Mouse (Mus musculus) lung, embryonic 14.5 days (tissue): Measurements from ENCODE around the gene Gh. TPM values are rescaled to one million over a fixed set of nuclear protein-coding genes. Genes with fewer than 3 reads are reported as not detected.

Source experiments
- ATAC-seq: fragments of 200-750 bp; cut with Nextera tagmentation; 2 replicates; pipeline ENCODE4 v1.8.0; 2017; ENCODE audit warnings: mild to moderate bottlenecking, moderate TSS enrichment, moderate library complexity; ENCODE audit not compliant: insufficient read depth
- DNase-seq: peaks from one replicate; pipeline ENCODE4 v3.0.0-alpha.2; 2015
- H3K27ac ChIP-seq: fragments of 300-500 bp; sonication (generic); 2 replicates; pipeline ENCODE4 v1.5.1; 2014; ENCODE audit warnings: low read depth, mild to moderate bottlenecking, moderate library complexity
- H3K27me3 ChIP-seq: fragments of 300-500 bp; sonication (generic); 2 replicates; pipeline ENCODE4 v1.6.1; 2014; ENCODE audit warnings: low read length, control low read depth; ENCODE audit not compliant: insufficient read depth
- H3K36me3 ChIP-seq: fragments of 300-500 bp; sonication (generic); 2 replicates; pipeline ENCODE4 v1.6.1; 2014; ENCODE audit warnings: control low read depth; ENCODE audit not compliant: insufficient read depth
- H3K4me1 ChIP-seq: fragments of 300-500 bp; sonication (generic); 2 replicates; pipeline ENCODE4 v1.6.1; 2014; ENCODE audit warnings: antibody characterized with exemption, control low read depth; ENCODE audit not compliant: insufficient read depth
- H3K4me2 ChIP-seq: fragments of 300-500 bp; sonication (generic); 2 replicates; pipeline ENCODE4 v1.6.1; 2014; ENCODE audit warnings: mild to moderate bottlenecking
- H3K4me3 ChIP-seq: fragments of 300-500 bp; sonication (generic); 2 replicates; pipeline ENCODE4 v1.5.1; 2014; ENCODE audit warnings: low read depth, low read length
- H3K9ac ChIP-seq: fragments of 300-500 bp; sonication (generic); 2 replicates; pipeline ENCODE4 v1.6.1; 2014
- H3K9me3 ChIP-seq: fragments of 300-500 bp; sonication (generic); 2 replicates; pipeline ENCODE4 v1.6.1; 2016; ENCODE audit warnings: low read depth, low read length, control low read depth
- CTCF ChIP-seq: IDR thresholded peaks from 2 replicates; pipeline ENCODE4 v1.5.1; 2016; ENCODE audit warnings: antibody characterized with exemption, low read depth
- WGBS: fragments of 180-500 bp; shearing (Covaris S2); extraction: QIAGEN DNeasy Blood & Tissue Kit; methylation state at CpG from one replicate; pipeline ENCODE4 v1.1.7; 2014; 5-methylcytosine and 5-hydroxymethylcytosine counted together
- polyA plus RNA-seq: library from polyadenylated mRNA; unstranded; fragments of >200 nt; fragmentation: Nextera tagmentation; extraction: Ambion mirVana; gene quantifications from 2 replicates; pipeline ENCODE4 v1.2.1, GENCODE M21; 2014

Gene Gh
- polyA plus RNA-seq, 1 experiment from 2014 or later = not detected

DNA sequence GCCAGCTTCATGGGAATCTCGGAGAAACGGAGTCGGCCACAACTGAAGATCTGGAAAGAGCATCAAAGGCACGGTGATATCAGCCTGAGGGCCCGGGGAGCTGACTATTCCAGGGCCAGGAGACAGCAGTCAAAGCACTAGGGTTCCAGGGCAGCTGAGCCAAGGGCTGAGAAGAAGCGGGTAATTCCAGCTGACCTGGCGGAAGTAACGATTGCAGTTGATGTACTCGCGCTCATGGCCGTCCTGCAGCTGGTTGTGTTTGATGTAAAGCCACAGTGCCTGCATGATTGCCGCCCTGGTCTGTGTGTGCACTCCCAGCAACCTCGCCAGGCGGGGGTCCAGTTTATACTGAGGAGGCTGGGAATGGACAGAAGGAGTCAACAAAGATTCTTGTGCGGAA is 36.7 kb downstream of the Gh start:
- TF ChIP-seq CTCF = no peak
- 87% methylated on average over 15 of the region's 15 CpGs for WGBS
- no peaks in the 10 kb centered on the region for H3K27me3 ChIP-seq
- H3K4me3 ChIP-seq = no peak overlapping the region
- peaks cover 79% of the 10 kb centered on the region for H3K36me3 ChIP-seq
- H3K4me2 ChIP-seq = no peak overlapping the region
- DNase-seq = no peak
- no peak for ATAC-seq
- peaks cover 14% of the 10 kb centered on the region for H3K4me1 ChIP-seq
- no peak overlapping the region for H3K27ac ChIP-seq
- no peak overlapping the region for H3K9ac ChIP-seq
- no peaks in the 10 kb centered on the region for H3K9me3 ChIP-seq

DNA sequence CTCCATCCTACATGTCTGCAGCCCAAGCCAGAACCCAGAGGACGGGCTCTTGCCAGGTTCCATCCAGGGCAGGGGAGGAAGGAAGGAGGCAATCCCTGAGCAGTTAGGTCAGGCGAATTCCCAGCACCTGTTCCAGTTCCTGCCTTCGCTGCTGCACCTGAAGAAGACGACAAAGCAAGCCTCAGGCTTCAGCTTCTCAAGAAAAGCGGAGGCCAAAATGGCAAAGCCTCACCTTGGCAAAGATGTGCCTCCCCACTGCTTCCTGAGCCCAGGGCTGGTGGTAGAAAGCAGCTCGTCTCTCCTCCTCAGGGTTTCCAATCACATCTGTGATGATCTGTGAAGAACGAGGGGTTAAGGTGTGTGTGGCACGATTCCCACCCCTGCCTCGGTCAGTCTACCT is 37.7 kb downstream of the Gh start:
- H3K4me1 ChIP-seq = peaks cover 9% of the 10 kb centered on the region
- 86% methylated on average over 9 of the region's 9 CpGs for WGBS
- DNase-seq = no peak
- H3K9ac ChIP-seq = no peak overlapping the region
- H3K4me3 ChIP-seq = no peak overlapping the region
- H3K27ac ChIP-seq = no peak overlapping the region
- H3K27me3 ChIP-seq = no peaks in the 10 kb centered on the region
- TF ChIP-seq CTCF = no peak
- H3K9me3 ChIP-seq = no peaks in the 10 kb centered on the region
- H3K4me2 ChIP-seq = no peak overlapping the region
- H3K36me3 ChIP-seq = peaks cover 88% of the 10 kb centered on the region
- ATAC-seq = no peak

DNA sequence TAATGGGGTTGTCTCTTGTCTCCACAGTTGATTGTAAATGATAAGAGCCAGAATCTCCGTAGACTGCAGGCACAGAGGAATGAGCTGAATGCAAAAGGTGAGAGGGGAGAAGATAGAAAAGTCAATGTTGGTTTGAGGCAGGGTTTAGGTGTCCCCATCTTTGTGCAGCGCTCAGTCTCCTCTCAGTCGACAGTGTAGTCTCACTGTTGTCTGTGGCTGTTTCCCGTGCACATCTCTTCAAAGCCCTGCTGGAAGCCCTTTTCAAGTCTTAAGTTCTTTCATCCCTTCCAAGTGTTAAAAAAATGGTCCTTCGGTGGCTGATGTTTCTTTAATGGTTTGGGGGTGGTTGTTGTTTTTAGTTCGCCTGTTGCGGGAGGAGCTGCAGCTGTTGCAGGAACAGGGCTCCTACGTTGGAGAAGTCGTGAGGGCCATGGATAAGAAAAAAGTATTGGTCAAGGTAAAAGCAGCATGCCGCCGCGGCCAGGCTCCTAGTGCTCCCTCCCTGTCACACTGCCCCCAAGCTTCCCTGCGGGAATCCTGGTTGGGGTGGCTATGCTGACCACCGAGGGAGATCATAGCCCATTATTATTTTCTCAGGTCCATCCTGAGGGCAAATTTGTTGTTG is 40.7 kb downstream of the Gh start:
- Histone ChIP-seq H3K27ac (no peak overlapping the region), H3K36me3 (peaks cover 83% of the 10 kb centered on the region), H3K4me1 (peaks cover 8% of the 10 kb centered on the region; the same call in 1 of the 2 replicates), H3K9me3 (no peaks in the 10 kb centered on the region), H3K9ac (no peak overlapping the region), H3K27me3 (no peaks in the 10 kb centered on the region), H3K4me3 (no peak overlapping the region), H3K4me2 (no peak overlapping the region)
- 59% methylated on average over 14 of the region's 14 CpGs for WGBS
- DNase-seq = no peak
- ATAC-seq = no peak
- no peak for TF ChIP-seq CTCF

DNA sequence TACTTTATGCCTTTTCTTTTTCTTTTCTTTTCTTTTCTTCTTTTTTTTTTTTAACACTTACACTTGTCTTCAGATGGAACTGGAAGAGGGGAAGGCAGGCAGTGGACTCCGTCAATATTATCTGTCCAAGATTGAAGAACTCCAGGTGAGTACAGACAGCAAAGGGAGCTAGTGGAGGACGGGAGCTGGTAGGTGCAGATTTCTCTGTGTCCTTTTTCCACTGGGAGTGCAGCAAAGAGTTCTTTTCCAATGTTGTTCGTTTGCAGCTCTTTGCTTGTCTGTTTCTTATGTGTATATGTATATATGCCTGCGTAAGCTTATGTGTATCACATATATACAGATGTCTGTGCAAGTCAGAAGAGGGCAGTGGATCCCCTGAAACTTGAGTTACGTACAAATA is 44.9 kb downstream of the Gh start:
- no peak for TF ChIP-seq CTCF
- H3K4me1 ChIP-seq = peaks cover 10% of the 10 kb centered on the region; the same call in 1 of the 2 replicates
- H3K27me3 ChIP-seq = no peaks in the 10 kb centered on the region
- ATAC-seq (no peak), DNase-seq (no peak)
- peak overlapping the region; percentile 95 for H3K4me2 ChIP-seq
- H3K9me3 ChIP-seq = no peaks in the 10 kb centered on the region
- peak overlapping the region; percentile 81 for H3K4me3 ChIP-seq
- WGBS = 54% methylated on average over 5 of the region's 5 CpGs
- peaks cover 64% of the 10 kb centered on the region for H3K36me3 ChIP-seq
- no peak overlapping the region for H3K27ac ChIP-seq
- H3K9ac ChIP-seq = peak overlapping the region; percentile 78

DNA sequence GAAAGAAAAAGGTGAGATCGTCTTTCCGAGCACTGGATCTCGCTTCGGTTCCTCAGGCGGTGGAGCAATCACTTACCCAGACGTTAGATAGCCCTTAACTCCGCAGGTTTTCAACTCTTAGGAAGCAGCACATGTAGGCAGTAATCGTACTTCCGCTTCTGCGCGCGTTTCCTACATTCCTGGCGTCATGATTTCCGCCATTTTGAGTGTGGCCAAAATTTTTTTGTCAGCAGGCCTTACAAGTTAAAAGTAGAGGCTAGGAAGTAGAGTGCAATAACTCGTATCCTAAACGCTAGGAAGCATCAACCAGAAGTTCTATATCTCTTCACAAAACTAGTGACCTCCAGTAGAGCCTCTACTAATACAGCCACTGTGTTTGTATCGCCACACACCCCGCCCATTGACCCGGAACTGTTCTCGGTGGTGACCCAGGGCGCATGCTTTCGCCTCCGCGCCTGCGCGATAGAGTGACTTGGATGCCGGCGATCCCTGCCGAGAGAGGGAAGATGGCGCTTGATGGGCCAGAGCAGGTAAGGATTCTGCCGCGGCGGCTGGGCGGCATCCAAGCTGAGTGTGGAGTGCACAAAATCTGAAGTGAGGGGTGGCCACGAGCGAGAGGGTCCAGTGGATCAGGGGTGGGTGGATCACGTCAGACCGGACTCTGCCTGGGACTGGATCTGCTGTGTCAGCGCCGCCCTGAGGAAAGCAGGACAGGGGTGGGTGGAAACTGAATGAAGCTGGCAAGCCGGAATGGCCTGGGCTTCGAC is 45.8 kb downstream of the Gh start, which contains the start of the genes Ftsj3 and Psmc5:
Ftsj3 (minus strand) TSS at position 395 of the 767 bp plus-strand sequence.
Psmc5 (plus strand) TSS at position 470 of the 767 bp plus-strand sequence.
- Histone ChIP-seq H3K4me1 (peaks cover 10% of the 10 kb centered on the region; the same call in 1 of the 2 replicates), H3K36me3 (peaks cover 64% of the 10 kb centered on the region), H3K27me3 (no peaks in the 10 kb centered on the region), H3K4me2 (peak within 1 kb of the TSS; percentile 95), H3K9ac (peak within 1 kb of the TSS; percentile 78), H3K27ac (peak within 1 kb of the TSS; percentile 76), H3K9me3 (no peaks in the 10 kb centered on the region), H3K4me3 (peak within 1 kb of the TSS; percentile 81)
- WGBS = under 1% methylated on average over 42 of the region's 42 CpGs
- ATAC-seq = peak; percentile 95
- peak; percentile 47 for TF ChIP-seq CTCF
- DNase-seq = peak; percentile 98

DNA sequence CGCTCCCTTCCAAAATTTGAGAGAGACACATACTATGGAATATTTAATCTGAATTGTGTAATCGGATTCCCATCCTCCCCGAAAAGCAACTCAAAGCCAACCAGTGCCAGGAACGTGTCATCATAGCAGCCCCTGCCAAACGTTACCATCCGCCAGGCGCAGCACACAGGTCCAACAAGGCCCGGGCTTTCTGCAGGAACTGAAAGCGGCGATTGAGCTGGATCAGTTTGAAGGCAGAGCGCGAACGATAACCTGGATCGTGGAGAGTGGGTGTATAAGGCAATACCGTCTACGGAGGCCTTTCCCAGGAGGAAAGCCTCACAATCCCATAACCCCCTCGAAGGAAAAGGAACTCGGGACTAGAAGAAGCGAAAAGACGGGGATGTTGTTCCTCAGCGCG is 46.5 kb downstream of the Gh start:
- Histone ChIP-seq H3K27ac (peak overlapping the region; percentile 50; the same call in 1 of the 2 replicates), H3K9ac (peak overlapping the region; percentile 78), H3K27me3 (no peaks in the 10 kb centered on the region), H3K4me1 (peaks cover 10% of the 10 kb centered on the region; the same call in 1 of the 2 replicates), H3K4me3 (peak overlapping the region; percentile 81), H3K9me3 (no peaks in the 10 kb centered on the region), H3K4me2 (peak overlapping the region; percentile 95), H3K36me3 (peaks cover 66% of the 10 kb centered on the region)
- WGBS = 2% methylated on average over 22 of the region's 22 CpGs
- no peak for TF ChIP-seq CTCF
- ATAC-seq (peak; percentile 0; the same call in 1 of the 2 replicates), DNase-seq (peak; percentile 21)

DNA sequence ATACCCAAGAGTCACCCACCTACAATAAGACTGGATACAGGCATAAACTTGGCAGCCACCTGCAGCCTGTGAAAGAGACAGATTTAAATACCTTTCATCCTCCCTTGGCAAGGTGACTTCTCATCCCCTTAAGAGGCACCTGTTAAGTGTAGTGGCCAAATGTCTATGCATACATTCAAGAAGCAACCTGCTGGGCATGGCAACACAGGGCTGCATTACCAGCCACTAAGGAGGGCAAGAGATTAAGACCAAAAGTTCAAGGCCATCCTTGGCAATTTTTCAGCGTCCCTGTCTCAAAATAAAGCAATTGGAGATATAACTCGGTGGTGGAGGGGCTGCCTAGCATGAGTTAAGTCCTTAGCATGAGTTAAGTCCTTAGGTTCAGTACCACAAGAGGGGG is 46.9 kb downstream of the Gh start:
- no peaks in the 10 kb centered on the region for H3K27me3 ChIP-seq
- no peak overlapping the region for H3K27ac ChIP-seq
- no peak for ATAC-seq
- H3K9ac ChIP-seq = peak overlapping the region; percentile 78
- peak overlapping the region; percentile 95 for H3K4me2 ChIP-seq
- no peak for TF ChIP-seq CTCF
- DNase-seq = no peak
- peaks cover 10% of the 10 kb centered on the region; the same call in 1 of the 2 replicates for H3K4me1 ChIP-seq
- H3K36me3 ChIP-seq = peaks cover 69% of the 10 kb centered on the region
- no peaks in the 10 kb centered on the region for H3K9me3 ChIP-seq
- WGBS = 11% methylated on average over 2 of the region's 2 CpGs
- H3K4me3 ChIP-seq = peak overlapping the region; percentile 81

Other genes with a start within 250 kb of the Gh start
- 9.5 TPM in 2 replicates for gene Taco1, start 235.8 kb downstream of the Gh start, polyA plus RNA-seq
- gene Map3k3, start 217.3 kb downstream of the Gh start, polyA plus RNA-seq = 29.1 and 33.4 TPM in 2 replicates
- not detected in 2 replicates for gene Gm10840, start 141.0 kb downstream of the Gh start, polyA plus RNA-seq
- 211 and 229 TPM in 2 replicates for gene Limd2, start 141.0 kb downstream of the Gh start, polyA plus RNA-seq
- 31.7 and 32.6 TPM in 2 replicates for gene Strada, start 99.7 kb downstream of the Gh start, polyA plus RNA-seq
- gene Ccdc47, start 85.5 kb downstream of the Gh start, polyA plus RNA-seq = 66.5 and 69.6 TPM in 2 replicates
- 75.5 and 82.1 TPM in 2 replicates for gene Ddx42, start 84.9 kb downstream of the Gh start, polyA plus RNA-seq
- 60.7 and 66.9 TPM in 2 replicates for gene Ftsj3, start 45.8 kb downstream of the Gh start, polyA plus RNA-seq
- gene Psmc5, start 45.7 kb downstream of the Gh start, polyA plus RNA-seq = 275 and 288 TPM in 2 replicates
- gene Smarcd2, start 28.9 kb downstream of the Gh start, polyA plus RNA-seq = 81.2 and 91.0 TPM in 2 replicates
- 0.18 and 0.39 TPM in 2 replicates for gene Tcam1, start 25.2 kb downstream of the Gh start, polyA plus RNA-seq
- 2.5 and 3.4 TPM in 2 replicates for gene Cd79b, start 12.9 kb upstream of the Gh start, polyA plus RNA-seq
- gene Scn4a, start 51.4 kb upstream of the Gh start, polyA plus RNA-seq = 0.05 and 0.24 TPM in 2 replicates
- 0.16 and 0.39 TPM in 2 replicates for gene Prr29, start 63.6 kb upstream of the Gh start, polyA plus RNA-seq
- gene Icam2, start 86.2 kb upstream of the Gh start, polyA plus RNA-seq = 68.3 and 76.7 TPM in 2 replicates
- 7.5 and 8.6 TPM in 2 replicates for gene Ern1, start 186.0 kb upstream of the Gh start, polyA plus RNA-seq